Mouse (Mus musculus) stomach, embryonic 14.5 days (tissue): ENCODE results near the gene Bach2. TPM values are rescaled to one million over a fixed set of nuclear protein-coding genes. Genes with fewer than 3 reads are reported as not detected.

Experiments
- ATAC-seq: fragments of 200-750 bp; cut with Nextera tagmentation; 2 replicates; pipeline ENCODE4 v1.8.0; 2017; ENCODE audit warnings: low read depth, moderate TSS enrichment; ENCODE audit not compliant: insufficient number of reproducible peaks, insufficient read depth, low FRiP score
- H3K27ac ChIP-seq: fragments of 300-500 bp; sonication (generic); 2 replicates; pipeline ENCODE4 v1.5.1; 2014; ENCODE audit warnings: mild to moderate bottlenecking, low read length, moderate library complexity, mixed read lengths
- H3K27me3 ChIP-seq: fragments of 300-500 bp; sonication (generic); 2 replicates; pipeline ENCODE4 v1.6.1; 2014; ENCODE audit warnings: low read length, control low read depth, mixed read lengths; ENCODE audit not compliant: control insufficient read depth, insufficient read depth
- H3K36me3 ChIP-seq: fragments of 300-500 bp; sonication (generic); 2 replicates; pipeline ENCODE4 v1.6.1; 2014; ENCODE audit warnings: mild to moderate bottlenecking, control low read depth, low read length, moderate library complexity, mixed read lengths; ENCODE audit not compliant: control insufficient read depth, insufficient read depth
- H3K4me1 ChIP-seq: fragments of 300-500 bp; sonication (generic); 2 replicates; pipeline ENCODE4 v1.6.1; 2014; ENCODE audit warnings: low read length, control low read depth, mixed read lengths; ENCODE audit not compliant: control insufficient read depth, insufficient read depth
- H3K4me2 ChIP-seq: fragments of 300-500 bp; sonication (generic); replicated peaks from 2 replicates; pipeline ENCODE4 v1.6.1; 2014; ENCODE audit warnings: low read depth, low read length, control low read depth
- H3K4me3 ChIP-seq: fragments of 300-500 bp; sonication (generic); 2 replicates; pipeline ENCODE4 v1.5.1; 2014; ENCODE audit warnings: low read depth, low read length, control low read depth
- H3K9ac ChIP-seq: fragments of 300-500 bp; sonication (generic); replicated peaks from 2 replicates; pipeline ENCODE4 v1.6.1; 2014; ENCODE audit warnings: low read depth, mild to moderate bottlenecking, control low read depth, low read length, moderate library complexity, mixed read lengths
- H3K9me3 ChIP-seq: fragments of 300-500 bp; sonication (generic); 2 replicates; pipeline ENCODE4 v1.6.1; 2016; ENCODE audit warnings: low read depth, low read length, control low read depth; ENCODE audit not compliant: control insufficient read depth
- WGBS: fragments of 180-500 bp; shearing (Covaris S2); extraction: QIAGEN DNeasy Blood & Tissue Kit; methylation state at CpG from one replicate; pipeline ENCODE4 v1.1.7; 2014; 5-methylcytosine and 5-hydroxymethylcytosine counted together
- polyA plus RNA-seq: library from polyadenylated mRNA; unstranded; fragments of >200 nt; fragmentation: Nextera tagmentation; extraction: Ambion mirVana; gene quantifications from 2 replicates; pipeline ENCODE4 v1.2.1, GENCODE M21; 2014

The Bach2 gene
- polyA plus RNA-seq, 1 experiment from 2014 or later: 8.4 TPM

DNA sequence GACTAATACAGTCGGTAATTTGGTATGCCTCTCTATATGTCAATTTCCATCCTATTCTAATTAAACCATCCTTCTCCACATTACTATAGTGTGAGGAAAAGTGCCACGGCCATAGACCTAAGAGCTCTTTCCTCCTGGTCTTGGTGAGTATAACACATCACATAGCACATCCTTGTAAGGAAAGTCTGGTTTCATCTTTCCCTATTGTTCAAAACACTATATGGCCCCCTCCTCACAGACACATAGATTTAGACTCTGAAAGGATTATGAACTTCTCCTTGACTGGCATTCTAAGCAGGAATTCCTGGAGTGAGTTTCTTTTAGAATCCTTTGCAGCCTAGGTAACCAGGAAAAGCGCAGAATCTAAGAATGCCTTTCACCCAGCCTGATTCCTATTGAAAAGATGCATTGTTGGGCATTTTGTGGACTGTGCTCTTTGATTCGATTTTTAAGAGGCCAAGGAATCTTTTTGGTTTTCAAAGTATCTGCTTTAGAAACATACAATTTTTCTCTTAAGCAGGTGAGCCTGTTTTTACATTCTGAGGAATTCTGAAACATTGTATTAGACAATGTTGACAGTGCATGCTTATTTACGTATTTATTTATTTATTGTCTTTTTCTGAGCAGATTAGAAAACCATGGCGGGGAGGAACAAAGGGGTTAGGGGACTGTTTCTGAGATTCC is 239.5 kb downstream of the Bach2 start:
- Histone ChIP-seq H3K4me2 (no peak overlapping the region), H3K4me1 (0 out of 2 replicates have a peak, but pooled peaks cover 9% of the 10 kb centered on the region), H3K27me3 (no peaks in the 10 kb centered on the region), H3K9me3 (peaks cover 2% of the 10 kb centered on the region; the same call in 1 of the 2 replicates), H3K4me3 (no peak overlapping the region), H3K9ac (no peak overlapping the region), H3K36me3 (no peaks in the 10 kb centered on the region), H3K27ac (no peak overlapping the region)
- no peak for ATAC-seq
- 83% methylated on average over 6 of the region's 6 CpGs for WGBS

DNA sequence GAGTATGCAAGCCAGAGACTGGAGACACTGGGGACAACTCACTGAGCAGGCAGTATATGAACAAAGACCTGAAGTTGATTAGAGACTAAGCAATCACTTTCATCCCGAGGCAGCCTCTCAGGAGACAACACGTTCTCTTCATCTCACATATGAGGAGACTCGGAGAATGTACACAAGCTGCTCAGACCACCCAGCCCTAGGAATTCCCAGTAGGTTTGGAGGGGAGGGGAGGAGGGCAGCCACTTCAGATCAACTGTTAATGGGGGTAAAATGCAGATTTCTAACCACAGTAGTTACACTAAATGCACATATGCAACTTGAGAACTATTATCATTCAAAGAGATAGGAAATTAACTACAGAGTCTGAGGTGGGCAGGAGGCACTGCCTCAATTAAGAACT is 240.6 kb downstream of the Bach2 start:
- Histone ChIP-seq H3K4me1 (0 out of 2 replicates have a peak, but pooled peaks cover 9% of the 10 kb centered on the region), H3K27ac (no peak overlapping the region), H3K9ac (no peak overlapping the region), H3K27me3 (no peaks in the 10 kb centered on the region), H3K9me3 (peaks cover 2% of the 10 kb centered on the region; the same call in 1 of the 2 replicates), H3K4me2 (no peak overlapping the region), H3K4me3 (no peak overlapping the region), H3K36me3 (no peaks in the 10 kb centered on the region)
- no peak for ATAC-seq
- 27% methylated on average over 3 of the region's 3 CpGs for WGBS

DNA sequence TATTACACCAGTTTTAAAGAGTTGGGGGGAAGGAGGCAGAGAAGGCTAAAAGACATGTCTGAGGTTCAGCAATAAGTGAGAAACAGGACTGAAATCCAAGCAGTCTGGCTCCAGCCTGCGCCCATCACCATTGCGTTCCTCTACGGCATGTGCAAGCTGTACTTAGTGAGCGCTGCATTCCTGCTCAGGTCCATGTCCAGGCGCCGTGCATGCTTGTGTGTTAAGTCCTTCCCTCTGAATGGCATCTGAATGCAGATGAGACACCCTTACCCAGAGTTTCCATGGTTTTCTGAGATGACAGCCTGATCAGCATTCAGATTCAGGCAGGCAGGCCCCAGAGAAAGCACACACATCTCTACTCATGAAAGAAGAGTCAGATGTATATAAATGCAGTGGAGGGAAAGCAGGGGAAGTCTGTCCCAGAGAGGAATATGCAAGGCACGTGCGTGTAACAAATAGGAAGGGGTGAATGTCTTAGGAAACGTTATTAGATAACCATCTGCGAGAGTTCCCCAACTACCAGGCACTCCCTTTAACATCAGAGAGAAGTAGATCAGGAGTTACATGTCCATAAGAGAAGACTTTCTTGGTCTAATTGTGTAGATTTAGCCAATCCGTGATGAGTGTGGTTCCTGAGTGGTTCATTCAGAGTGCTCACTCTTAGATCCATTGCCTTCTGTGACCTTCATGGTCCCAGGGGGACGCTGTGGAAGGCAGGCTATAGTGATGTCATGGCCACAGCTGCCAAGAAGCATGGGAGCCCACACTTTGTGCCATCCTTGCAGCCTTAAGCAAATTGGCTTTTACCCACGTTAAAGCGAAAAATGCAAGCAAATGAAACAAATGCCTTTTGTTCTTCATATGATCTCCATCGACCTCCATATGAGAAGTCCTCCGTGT is 241.4 kb downstream of the Bach2 start:
- H3K9me3 ChIP-seq: no peaks in the 10 kb centered on the region
- H3K4me3 ChIP-seq: no peak overlapping the region
- H3K27me3 ChIP-seq: no peaks in the 10 kb centered on the region
- H3K4me2 ChIP-seq: no peak overlapping the region
- WGBS: 80% methylated on average over 16 of the region's 16 CpGs
- ATAC-seq: no peak
- H3K36me3 ChIP-seq: no peaks in the 10 kb centered on the region
- 0 out of 2 replicates have a peak, but pooled peaks cover 9% of the 10 kb centered on the region for H3K4me1 ChIP-seq
- no peak overlapping the region for H3K9ac ChIP-seq
- no peak overlapping the region for H3K27ac ChIP-seq

GRCm38 (mm10) chr4:32481366-32482055 is 242.9 kb downstream of the Bach2 start:
- Histone ChIP-seq H3K4me3 (no peak overlapping the region), H3K4me2 (no peak overlapping the region), H3K36me3 (no peaks in the 10 kb centered on the region), H3K9me3 (no peaks in the 10 kb centered on the region), H3K27me3 (no peaks in the 10 kb centered on the region), H3K9ac (no peak overlapping the region), H3K27ac (no peak overlapping the region), H3K4me1 (0 out of 2 replicates have a peak, but pooled peaks cover 9% of the 10 kb centered on the region)
- no peak for ATAC-seq
- 26% methylated on average over 18 of the region's 18 CpGs for WGBS

DNA sequence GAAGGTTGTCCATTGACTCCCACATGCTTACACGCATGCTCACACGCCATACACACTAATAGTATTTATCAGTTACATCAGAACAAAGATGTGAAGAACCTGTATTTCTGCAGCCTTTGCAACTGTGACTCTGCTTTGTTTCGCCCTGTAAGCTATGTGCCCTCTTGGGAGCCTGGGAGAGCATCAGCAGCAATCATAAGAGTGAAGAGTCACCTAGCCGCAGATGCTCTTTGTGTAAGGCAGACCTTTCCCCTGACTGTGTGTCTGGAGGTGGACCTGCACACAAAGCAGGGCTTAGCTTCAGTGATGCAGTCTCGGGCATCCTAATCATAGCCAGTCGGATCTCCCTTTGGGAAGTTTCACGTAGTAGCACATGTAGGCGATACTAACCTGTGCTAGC is 243.5 kb downstream of the Bach2 start:
- Histone ChIP-seq H3K4me3 (no peak overlapping the region), H3K9ac (no peak overlapping the region), H3K4me1 (peaks cover 13% of the 10 kb centered on the region), H3K27me3 (no peaks in the 10 kb centered on the region), H3K36me3 (no peaks in the 10 kb centered on the region), H3K4me2 (no peak overlapping the region), H3K27ac (no peak overlapping the region), H3K9me3 (no peaks in the 10 kb centered on the region)
- ATAC-seq: no peak
- WGBS: 90% methylated on average over 8 of the region's 8 CpGs

DNA sequence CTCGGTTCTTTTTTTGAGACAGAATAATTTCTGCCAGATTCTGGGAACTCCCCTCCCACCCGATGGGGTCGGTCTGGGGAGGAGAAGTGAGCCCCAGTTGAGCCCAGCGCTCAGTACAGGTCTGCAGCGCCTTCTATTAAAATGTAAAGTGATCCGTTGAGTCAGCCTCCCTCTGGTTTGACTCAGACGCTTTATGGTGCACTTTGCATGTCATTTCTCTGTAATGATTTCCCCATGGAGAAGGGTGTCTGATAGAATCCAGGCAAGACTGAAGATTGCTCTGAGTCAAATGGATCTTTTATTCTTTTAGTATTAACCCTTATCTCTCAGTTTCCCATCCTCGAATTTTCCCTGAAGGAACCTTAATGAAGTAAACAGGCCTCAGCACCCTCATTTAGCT is 244.3 kb downstream of the Bach2 start:
- Histone ChIP-seq H3K27me3 (no peaks in the 10 kb centered on the region), H3K4me3 (no peak overlapping the region), H3K9me3 (no peaks in the 10 kb centered on the region), H3K9ac (no peak overlapping the region), H3K4me2 (no peak overlapping the region), H3K27ac (no peak overlapping the region), H3K36me3 (no peaks in the 10 kb centered on the region), H3K4me1 (peaks cover 14% of the 10 kb centered on the region)
- no peak for ATAC-seq
- 34% methylated on average over 8 of the region's 8 CpGs for WGBS

- no peaks in the 10 kb centered on the region for H3K27me3 ChIP-seq
- peak overlapping the region; percentile 66; the same call in 1 of the 2 replicates for H3K27ac ChIP-seq
- peaks cover 14% of the 10 kb centered on the region for H3K4me1 ChIP-seq
- H3K4me3 ChIP-seq: no peak overlapping the region
- no peaks in the 10 kb centered on the region for H3K36me3 ChIP-seq
- no peaks in the 10 kb centered on the region for H3K9me3 ChIP-seq
- WGBS: 7% methylated on average over 5 of the region's 5 CpGs
- no peak overlapping the region for H3K9ac ChIP-seq
- peak overlapping the region; percentile 27 for H3K4me2 ChIP-seq
- no peak for ATAC-seq
These were observed 247.2 kb downstream of the Bach2 start for GRCm38 (mm10) chr4:32485848-32486247.
